8 mouse cellular contexts compared by ENCODE assay signal in the genomic region with DNA sequence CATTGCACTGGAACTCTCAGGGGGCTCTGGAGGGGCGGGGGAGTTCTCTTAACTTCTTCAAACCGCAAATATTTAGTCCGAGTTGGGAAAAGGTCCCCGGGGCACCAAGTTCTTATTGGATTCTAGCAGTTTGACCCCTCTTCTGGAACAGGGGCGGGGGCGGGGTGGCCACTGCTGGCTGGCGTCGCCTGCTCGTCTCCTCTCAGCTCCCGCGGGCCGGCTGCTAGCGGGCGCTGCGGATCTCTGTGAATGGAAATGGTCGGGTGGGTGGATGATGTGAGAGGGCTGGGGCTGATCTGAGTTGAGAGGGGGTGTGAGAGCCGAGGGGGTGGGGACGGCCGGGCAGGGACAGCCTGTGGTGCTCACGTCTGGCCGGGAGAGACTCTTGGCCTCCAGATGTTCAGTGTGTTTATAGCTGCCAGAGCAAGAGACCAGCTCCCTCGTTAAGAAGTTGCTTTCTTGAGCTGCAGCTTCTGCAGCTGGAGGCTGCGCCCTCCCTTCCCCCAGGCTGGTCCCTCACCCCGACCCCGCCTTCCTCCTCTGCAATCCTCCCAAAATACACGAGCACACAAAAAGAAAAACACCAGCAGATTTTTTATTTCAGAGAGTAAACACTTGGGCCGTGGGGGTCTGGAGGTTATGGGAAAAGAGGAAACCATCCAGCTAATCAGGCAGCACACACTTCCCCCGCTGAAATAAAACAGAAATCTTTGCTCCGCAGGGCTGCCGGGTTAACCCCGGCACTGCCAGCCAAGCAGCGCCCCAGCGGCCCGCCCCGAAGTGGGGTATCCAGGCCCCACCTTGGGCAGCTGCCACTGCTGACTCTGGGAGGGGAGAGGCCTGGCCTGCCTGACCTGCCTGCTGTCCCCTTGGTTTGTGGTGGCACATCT. TPM values are rescaled to one million over a fixed set of nuclear protein-coding genes. Genes with fewer than 3 reads are reported as not detected.
DNase-seq lines count a peak whose midpoint lies in the region; ATAC-seq lines count a peak whose summit lies in the region.

No protein-coding gene starts in this region.

- H3K27ac ChIP-seq in hindbrain, embryonic 11.5 days (ENCODE audit: low read depth, low read length): peak overlapping the region; percentile 30; the same call in 1 of the 2 replicates

- H3K4me1 ChIP-seq in hindbrain, embryonic 11.5 days (replicated peaks; ENCODE audit: control insufficient read depth, insufficient read depth, low read length): peaks cover 5% of the 10 kb centered on the region
- peaks cover 33% of the 10 kb centered on the region for H3K4me1 ChIP-seq in megakaryocyte, embryonic 14.5 days

- no peaks in the 10 kb centered on the region for H3K36me3 ChIP-seq in hindbrain, embryonic 11.5 days (ENCODE audit: control insufficient read depth, insufficient read depth, low read length)
- H3K36me3 ChIP-seq in megakaryocyte, embryonic 14.5 days (replicated peaks; ENCODE audit: low read length): no peaks in the 10 kb centered on the region

- peaks cover 46% of the 10 kb centered on the region for H3K27me3 ChIP-seq in hindbrain, embryonic 11.5 days (ENCODE audit: control insufficient read depth, insufficient read depth, low read length)
- peaks cover 92% of the 10 kb centered on the region for H3K27me3 ChIP-seq in megakaryocyte, embryonic 14.5 days (replicated peaks)

- 1% methylated on average over 35 of the region's 35 CpGs for WGBS in hindbrain, embryonic 11.5 days

- H3K9me3 ChIP-seq in hindbrain, embryonic 11.5 days (ENCODE audit: control insufficient read depth, low read length): no peaks in the 10 kb centered on the region
- H3K9me3 ChIP-seq in megakaryocyte, embryonic 14.5 days: no peaks in the 10 kb centered on the region

- intact Hi-C loops in left cerebral cortex, postnatal 25 days (cut with DNase I): loop anchor here (5.0 kb wide), 1 partner anchor 270 kb away; no protein-coding TSS in a partner anchor

- H3K4me3 ChIP-seq in hindbrain, embryonic 11.5 days (ENCODE audit: low read depth, low read length): peak overlapping the region; percentile 16
- H3K4me3 ChIP-seq in megakaryocyte, embryonic 14.5 days (replicated peaks): peak overlapping the region; percentile 90

- ATAC-seq in hindbrain, embryonic 11.5 days (ENCODE audit: low FRiP score): peak; percentile 67

- DNase-seq in CD8-positive naive resting alpha-beta T cell, adult 2 months (ENCODE audit: low read depth in 2 of 2, low spot score in 2 of 2): peak; percentile 34 to 61
- peak; percentile 76 for DNase-seq in adrenal gland, postnatal 14 days
- DNase-seq in forelimb bud, embryonic 11.5 days (ENCODE audit: low read depth, low spot score): peak; percentile 89
- DNase-seq in hindbrain, embryonic 11.5 days (ENCODE audit: low spot score): peak; percentile 61
- DNase-seq in left cerebral cortex, postnatal 25 days (ENCODE audit: low spot score in 2 of 2): peak; percentile 29 to 43
- peak; percentile 55 to 57 for DNase-seq in right cerebral cortex, postnatal 10 days (ENCODE audit: low spot score in 2 of 2)
- peak; percentile 86 for DNase-seq in yolk sac, embryonic 10.5 days (ENCODE audit: low spot score)

- H3K4me2 ChIP-seq in hindbrain, embryonic 11.5 days (replicated peaks; ENCODE audit: low read depth, low read length): peak overlapping the region; percentile 41

- peak overlapping the region; percentile 19; the same call in 1 of the 2 replicates for H3K9ac ChIP-seq in hindbrain, embryonic 11.5 days (ENCODE audit: low read depth, low read length)

RNA-seq across cellular contexts. Expression of a gene that starts 36.2 kb away (rescaled TPM):
- total RNA-seq in adrenal gland, postnatal 14 days (2021): 60.0 and 93.2 TPM in 2 replicates
- polyA plus RNA-seq in hindbrain, embryonic 11.5 days (2014; fragmentation: Nextera tagmentation; extraction: Ambion mirVana): 24.3 and 25.2 TPM in 2 replicates
- 10 to 100 TPM; 11.2 to 12.9 TPM for total RNA-seq in left cerebral cortex, postnatal 25 days (2021)
- polyA plus RNA-seq in megakaryocyte, embryonic 14.5 days (2012; ENCODE audit: insufficient read depth, low replicate concordance): 0.09 TPM in 1 of 2 replicates, not detected in the other

Comparison
In these comparisons a context has a peak if more than half of its experiments do, and no peak if none do; other contexts are left out.
1. Peak in every context shown above with its lines: DNase-seq, ATAC-seq, H3K4me3 ChIP-seq and H3K27ac ChIP-seq.
2. DNase-seq: peak in every context shown above with its lines; median percentile 89 in forelimb bud, embryonic 11.5 days; 86 in yolk sac, embryonic 10.5 days; 76 in adrenal gland, postnatal 14 days; 61 in hindbrain, embryonic 11.5 days; 56 in right cerebral cortex, postnatal 10 days; 48 in CD8-positive naive resting alpha-beta T cell, adult 2 months; 36 in left cerebral cortex, postnatal 25 days.